Mouse (Mus musculus): ENCODE measurements around the gene Thumpd2. TPM values are rescaled to one million over a fixed set of nuclear protein-coding genes. Genes with fewer than 3 reads are reported as not detected.
A peak's percentile ranks its signal among the peaks of the same experiment; 100 is the strongest.

Gene Thumpd2
- polyA plus RNA-seq, 1 experiment from 2014 or later, result 12.5 TPM

DNA sequence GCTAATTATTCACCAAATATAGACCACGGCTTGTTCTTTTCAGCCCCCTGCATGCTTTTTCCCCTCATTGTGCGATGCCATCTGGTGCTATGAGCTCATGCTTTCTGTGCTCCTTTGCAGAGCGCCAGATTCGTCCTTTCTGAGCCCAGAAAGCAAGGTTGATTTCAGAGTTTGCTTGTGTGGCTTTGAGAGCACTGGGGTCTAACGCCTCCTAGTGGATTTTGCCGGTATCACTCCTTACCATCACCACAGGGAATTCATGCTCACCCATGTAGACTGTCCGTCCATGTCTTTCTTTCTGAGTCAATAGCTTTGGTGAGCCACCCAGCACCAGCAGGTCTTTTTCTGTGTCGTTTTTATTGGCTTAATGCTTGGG lies 82.5 kb downstream of the Thumpd2 start:
- peak; percentile 81 for DNase-seq (ENCODE audit: low spot score)
- Histone ChIP-seq H3K27ac (no peak overlapping the region), H3K4me3 (no peak overlapping the region), H3K4me1 (peaks cover 9% of the 10 kb centered on the region; the same call in 1 of the 2 replicates), H3K36me3 (no peaks in the 10 kb centered on the region), H3K9me3 (no peaks in the 10 kb centered on the region), H3K27me3 (ENCODE audit: insufficient read depth, poor library complexity, severe bottlenecking) (no peaks in the 10 kb centered on the region)
- 18% methylated on average over 8 of the region's 8 CpGs for WGBS

DNA sequence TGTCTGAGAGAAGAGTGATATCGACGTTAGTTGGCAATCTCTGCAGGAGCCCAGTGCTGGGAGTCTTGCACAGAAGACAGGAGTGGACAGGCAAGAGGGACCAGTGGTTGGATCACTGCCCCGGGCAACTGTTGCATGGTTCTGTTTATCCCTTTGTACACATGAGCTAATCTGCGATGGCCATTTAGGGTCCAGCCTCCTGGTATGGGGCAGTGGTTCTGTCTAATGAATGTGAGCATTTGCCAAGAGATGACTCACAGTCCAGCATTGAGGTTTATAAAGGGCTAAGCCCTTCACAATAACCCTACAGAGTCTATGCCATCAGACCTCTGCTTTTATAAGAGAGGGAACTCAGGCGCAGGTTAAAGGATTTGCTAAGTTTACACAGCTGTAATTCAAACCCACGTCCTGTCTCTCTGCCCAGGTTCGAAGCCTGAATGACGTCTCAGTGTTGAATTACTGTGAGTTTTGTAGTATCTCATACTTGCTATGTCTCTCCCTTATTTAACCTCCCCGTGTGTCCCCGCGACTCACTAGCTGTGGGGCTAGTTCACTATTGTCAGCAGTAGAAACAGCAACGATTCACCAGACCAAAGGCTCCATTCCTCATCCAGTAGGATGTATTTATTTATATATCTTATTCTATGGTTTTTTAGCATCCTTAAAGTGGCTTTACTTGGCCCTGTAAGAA lies 83.0 kb downstream of the Thumpd2 start:
- 81% methylated on average over 12 of the region's 12 CpGs for WGBS
- H3K9me3 ChIP-seq, result no peaks in the 10 kb centered on the region
- H3K27ac ChIP-seq, result peak overlapping the region; percentile 29; the same call in 1 of the 2 replicates
- peaks cover 9% of the 10 kb centered on the region; the same call in 1 of the 2 replicates for H3K4me1 ChIP-seq
- H3K4me3 ChIP-seq, result no peak overlapping the region
- no peaks in the 10 kb centered on the region for H3K36me3 ChIP-seq
- DNase-seq (ENCODE audit: low spot score), result no peak
- no peaks in the 10 kb centered on the region for H3K27me3 ChIP-seq (ENCODE audit: insufficient read depth, poor library complexity, severe bottlenecking)

DNA sequence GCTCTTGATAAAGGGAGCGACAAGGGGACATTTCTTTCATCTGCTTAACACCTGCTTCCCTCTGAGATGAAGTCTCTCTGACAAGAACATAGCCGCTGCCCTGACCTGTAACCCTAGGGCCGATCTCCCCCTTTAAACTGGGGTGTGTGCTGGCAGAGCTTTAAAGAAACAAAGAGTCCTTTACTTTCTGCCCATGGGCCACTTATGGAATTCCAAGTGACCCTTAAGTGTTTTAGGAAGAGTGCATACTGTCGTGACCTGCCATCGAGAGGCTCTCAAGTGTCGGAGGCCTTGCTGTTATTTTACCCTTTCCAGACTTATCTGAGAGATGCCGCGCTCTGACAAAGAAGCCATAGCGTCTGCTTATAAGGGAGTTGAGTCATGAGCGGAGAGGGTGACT lies 84.8 kb downstream of the Thumpd2 start:
- DNase-seq (ENCODE audit: low spot score), result no peak
- Histone ChIP-seq H3K9me3 (no peaks in the 10 kb centered on the region), H3K4me3 (no peak overlapping the region; the same call in 1 of the 2 replicates), H3K4me1 (peaks cover 9% of the 10 kb centered on the region; the same call in 1 of the 2 replicates), H3K27me3 (ENCODE audit: insufficient read depth, poor library complexity, severe bottlenecking) (no peaks in the 10 kb centered on the region), H3K36me3 (no peaks in the 10 kb centered on the region), H3K27ac (no peak overlapping the region)
- 34% methylated on average over 10 of the region's 10 CpGs for WGBS

DNA sequence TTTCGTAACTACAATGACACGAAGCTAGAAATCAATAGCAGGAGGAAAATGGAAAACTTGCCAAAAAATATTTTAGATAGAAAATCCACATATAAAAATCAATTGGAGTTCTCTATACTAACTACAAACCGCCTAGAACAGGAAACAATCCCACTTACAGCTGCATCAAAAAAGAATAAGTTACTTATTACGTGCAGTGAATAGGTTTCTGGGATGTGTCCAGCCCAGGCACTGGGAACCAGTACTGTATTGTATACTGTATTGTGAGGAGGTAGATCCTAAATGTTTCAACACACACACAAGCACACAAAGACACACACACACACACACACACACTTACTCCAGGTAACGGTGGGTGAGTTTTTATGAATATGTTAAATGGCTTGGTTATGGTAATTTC lies 87.6 kb downstream of the Thumpd2 start:
- Histone ChIP-seq H3K9me3 (no peaks in the 10 kb centered on the region), H3K4me1 (peaks cover 8% of the 10 kb centered on the region; the same call in 1 of the 2 replicates), H3K36me3 (no peaks in the 10 kb centered on the region), H3K27ac (no peak overlapping the region), H3K27me3 (ENCODE audit: insufficient read depth, poor library complexity, severe bottlenecking) (no peaks in the 10 kb centered on the region), H3K4me3 (no peak overlapping the region)
- WGBS, result 82% methylated on average over 5 of the region's 5 CpGs
- DNase-seq (ENCODE audit: low spot score), result no peak

Other genes with a start within 250 kb of the Thumpd2 start
- gene Tmem178, start 120.5 kb downstream of the Thumpd2 start, polyA plus RNA-seq (2016; fragmentation: Nextera tagmentation; extraction: Ambion mirVana), result 4.5 and 5.2 TPM in 2 replicates